Mouse (Mus musculus): ENCODE measurements at regions not wholly inside any gene's neighbourhood (a gene's known extent, or its start where the extent isn't known, plus 50 kb on each side); places are given as distances from the start of the nearest gene placed in this dataset.

DNA sequence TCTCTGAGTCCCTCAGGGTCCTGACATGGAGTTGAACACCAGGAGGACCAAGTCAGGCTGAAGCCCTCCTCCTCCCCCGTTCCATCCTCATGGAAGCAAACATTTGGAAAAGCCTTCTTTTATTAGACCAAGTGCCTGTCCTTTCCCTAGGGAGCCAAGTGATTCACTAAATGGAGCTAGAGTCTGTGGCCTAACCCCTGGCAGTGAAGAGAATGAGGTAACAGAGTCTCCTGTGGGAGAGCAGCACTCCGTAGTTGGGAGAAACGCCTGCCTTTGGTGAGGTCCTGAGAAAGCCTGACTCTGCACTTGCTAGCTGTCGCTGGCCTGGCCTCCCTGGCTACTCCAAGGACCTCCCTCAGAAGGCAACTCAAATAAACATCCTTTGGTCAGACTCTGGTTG lies 104.2 kb downstream of the Tle3 start:
- no peak overlapping the region for H3K4me3 ChIP-seq (replicated peaks; ENCODE audit: control insufficient read depth, low read depth, low read length)
- TF ChIP-seq POLR2A (IDR thresholded peaks at IDR 0.05; ENCODE audit: borderline replicate concordance, control insufficient read depth, low read depth, low read length): no peak
- 88% methylated on average over 4 of the region's 4 CpGs for WGBS
- H3K4me1 ChIP-seq (ENCODE audit: control insufficient read depth, insufficient read depth, low read length): peaks cover 2% of the 10 kb centered on the region; the same call in 1 of the 2 replicates
- H3K27ac ChIP-seq (ENCODE audit: control insufficient read depth, insufficient read depth, low read depth, low read length, poor library complexity): no peak overlapping the region

DNA sequence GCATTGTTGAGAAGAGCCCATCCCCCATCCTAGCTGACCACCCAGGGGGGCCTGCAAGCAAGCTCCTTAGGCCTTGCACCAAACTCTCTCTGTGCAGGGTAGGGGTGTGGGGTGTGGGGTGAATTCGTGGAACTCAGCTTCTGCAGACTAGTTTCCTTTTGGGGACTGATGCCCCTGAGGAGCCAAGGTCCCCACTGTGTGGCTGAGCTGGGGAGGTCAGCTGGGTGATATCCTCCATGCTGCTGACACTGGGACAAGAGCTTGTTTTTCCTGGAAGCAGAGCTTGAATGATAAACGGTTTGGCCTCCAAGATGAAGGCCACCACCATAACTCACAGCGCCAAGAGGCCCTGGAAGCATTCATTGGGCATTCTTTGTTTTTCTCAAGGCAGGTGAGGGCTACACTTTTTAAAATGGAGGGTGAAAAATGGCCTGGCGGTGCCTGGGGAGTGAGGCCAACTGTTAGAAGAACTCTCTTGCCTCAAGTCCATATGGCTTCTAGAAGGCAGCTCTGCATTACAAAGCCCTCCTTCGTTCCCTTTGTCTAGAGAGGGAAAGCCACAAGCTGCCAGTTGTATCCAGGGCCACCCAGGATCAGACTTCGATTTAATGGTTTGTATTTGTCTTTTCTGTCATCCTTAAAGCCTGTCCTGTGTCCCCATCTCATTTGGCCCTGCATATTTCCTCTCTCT lies 98.8 kb downstream of the Tle3 start:
- Histone ChIP-seq H3K4me3 (replicated peaks; ENCODE audit: control insufficient read depth, low read depth, low read length) (no peak overlapping the region), H3K4me1 (ENCODE audit: control insufficient read depth, insufficient read depth, low read length) (no peaks in the 10 kb centered on the region), H3K27ac (ENCODE audit: control insufficient read depth, insufficient read depth, low read depth, low read length, poor library complexity) (no peak overlapping the region)
- WGBS: 66% methylated on average over 6 of the region's 6 CpGs
- TF ChIP-seq POLR2A (IDR thresholded peaks at IDR 0.05; ENCODE audit: borderline replicate concordance, control insufficient read depth, low read depth, low read length): no peak
- TF ChIP-seq CTCF (IDR thresholded peaks at IDR 0.05; ENCODE audit: control insufficient read depth, insufficient read depth, low read length): no peak

DNA sequence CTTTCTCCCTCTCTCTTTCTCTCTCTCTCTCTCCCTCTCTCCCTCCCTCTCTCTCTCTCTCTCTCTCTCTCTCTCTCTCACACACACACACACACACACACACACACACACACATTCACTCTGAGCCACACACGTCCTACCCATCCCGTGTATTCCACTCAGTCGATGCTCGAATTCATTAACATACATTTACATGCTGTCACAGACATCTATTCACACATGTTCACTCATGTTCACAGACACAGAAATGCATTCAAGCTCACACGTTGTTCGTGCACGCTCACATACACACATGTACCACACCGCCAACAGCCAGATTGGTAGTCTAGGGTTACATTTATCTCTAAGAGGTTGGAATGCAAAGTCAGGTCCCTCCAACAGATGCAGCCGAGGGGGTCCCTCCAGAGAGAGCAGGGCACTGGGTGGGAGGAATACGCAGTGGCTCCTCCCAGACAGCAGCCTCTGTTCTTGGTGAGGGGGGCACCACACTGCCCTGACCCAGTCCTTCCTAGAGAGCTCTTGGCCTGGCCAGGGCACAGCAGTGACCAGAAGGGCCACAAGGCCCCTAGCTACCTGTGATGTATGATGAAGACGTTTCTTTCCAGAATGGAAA lies 96.8 kb downstream of the Tle3 start:
- Histone ChIP-seq H3K27ac (ENCODE audit: control insufficient read depth, insufficient read depth, low read depth, low read length, poor library complexity) (no peak overlapping the region), H3K4me1 (ENCODE audit: control insufficient read depth, insufficient read depth, low read length) (no peaks in the 10 kb centered on the region), H3K4me3 (replicated peaks; ENCODE audit: control insufficient read depth, low read depth, low read length) (no peak overlapping the region)
- 79% methylated on average over 11 of the region's 11 CpGs for WGBS
- no peak for TF ChIP-seq CTCF (IDR thresholded peaks at IDR 0.05; ENCODE audit: control insufficient read depth, insufficient read depth, low read length)
- no peak for TF ChIP-seq POLR2A (IDR thresholded peaks at IDR 0.05; ENCODE audit: borderline replicate concordance, control insufficient read depth, low read depth, low read length)

DNA sequence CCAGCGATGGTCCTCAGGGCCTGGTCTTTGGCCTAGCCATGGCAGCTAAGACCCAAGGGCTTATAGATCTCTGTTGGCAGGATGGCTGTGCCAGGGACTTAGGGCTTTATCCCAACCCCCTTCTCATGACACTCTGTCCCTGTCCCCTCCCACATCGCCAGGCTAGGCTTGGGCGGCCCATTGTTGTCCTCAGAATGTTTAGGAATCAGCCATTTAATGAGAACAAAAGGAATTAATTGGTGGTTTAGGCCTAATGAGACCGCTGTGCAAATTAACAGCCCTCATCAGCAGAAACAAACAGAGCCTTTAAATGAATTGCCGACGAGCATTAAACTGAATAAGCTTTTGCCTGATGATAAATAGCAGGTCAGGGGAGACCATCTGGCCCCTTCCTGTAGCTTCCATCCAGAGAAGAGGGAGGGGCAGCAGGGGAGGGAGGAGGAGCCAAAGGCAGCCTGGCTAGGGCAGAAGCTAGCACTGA lies 96.2 kb downstream of the Tle3 start:
- 70% methylated on average over 6 of the region's 6 CpGs for WGBS
- H3K4me1 ChIP-seq (ENCODE audit: control insufficient read depth, insufficient read depth, low read length): no peaks in the 10 kb centered on the region
- TF ChIP-seq CTCF (IDR thresholded peaks at IDR 0.05; ENCODE audit: control insufficient read depth, insufficient read depth, low read length) (no peak), POLR2A (IDR thresholded peaks at IDR 0.05; ENCODE audit: borderline replicate concordance, control insufficient read depth, low read depth, low read length) (no peak)
- no peak overlapping the region for H3K27ac ChIP-seq (ENCODE audit: control insufficient read depth, insufficient read depth, low read depth, low read length, poor library complexity)
- no peak overlapping the region for H3K4me3 ChIP-seq (replicated peaks; ENCODE audit: control insufficient read depth, low read depth, low read length)
